13 mouse cellular contexts compared by ENCODE assay signal in genomic region chr16:93558499-93558898, GRCm38 (mm10). TPM values are rescaled to one million over a fixed set of nuclear protein-coding genes. Genes with fewer than 3 reads are reported as not detected.
DNase-seq lines count a peak whose midpoint lies in the region; ATAC-seq and TF ChIP-seq lines count a peak whose summit lies in the region.
"Had no signal": no experiment of that assay in that cellular context is flagged by ENCODE, and none has a peak within 500 bp of the region (broad histone marks: within the 10 kb centered on the region; RNA-seq: fewer than 3 reads in every experiment).

No protein-coding gene starts in this region.

- no peak overlapping the region for H3K27ac ChIP-seq in heart, embryonic 11.5 days (ENCODE audit: low read depth, low read length)
- no peak overlapping the region for H3K27ac ChIP-seq in kidney, postnatal 0 days
- H3K27ac ChIP-seq in limb, embryonic 15.5 days, result no peak overlapping the region
- no peak overlapping the region for H3K27ac ChIP-seq in hindbrain, embryonic 12.5 days
- H3K27ac ChIP-seq: liver, embryonic 14.5 days; macrophage had no signal

- no peak for DNase-seq in heart, adult 18-20 months
- peak; percentile 68 for DNase-seq in kidney, postnatal 0 days (ENCODE audit: low spot score)
- DNase-seq in kidney, postnatal 36 days, result no peak
- DNase-seq in embryo, embryonic 9.5 days (ENCODE audit: extremely low spot score), result peak; percentile 25
- no peak for DNase-seq in adrenal gland, postnatal 14 days
- DNase-seq: B cell, adult 2 months; cerebellum, adult 18-20 months; kidney, adult 8-10 months had no signal

- WGBS in heart, embryonic 11.5 days (ENCODE audit: insufficient replicate concordance), result 25% methylated on average over 12 of the region's 12 CpGs
- WGBS in kidney, postnatal 0 days, result 9% methylated on average over 12 of the region's 12 CpGs
- WGBS in limb, embryonic 15.5 days, result 12% methylated on average over 12 of the region's 12 CpGs
- WGBS in hindbrain, embryonic 12.5 days, result 13% methylated on average over 12 of the region's 12 CpGs

- H3K9ac ChIP-seq in heart, embryonic 11.5 days (ENCODE audit: low read depth, low read length), result no peak overlapping the region
- H3K9ac ChIP-seq in kidney, postnatal 0 days (ENCODE audit: low read depth, low read length), result no peak overlapping the region
- H3K9ac ChIP-seq in limb, embryonic 15.5 days, result no peak overlapping the region
- H3K9ac ChIP-seq in hindbrain, embryonic 12.5 days, result no peak overlapping the region
- H3K9ac ChIP-seq: liver, embryonic 14.5 days had no signal

- ATAC-seq in heart, embryonic 11.5 days (replicated peaks; ENCODE audit: insufficient number of reproducible peaks, low FRiP score, low TSS enrichment), result no peak
- ATAC-seq in kidney, postnatal 0 days (replicated peaks; ENCODE audit: low FRiP score, low read depth), result no peak
- no peak for ATAC-seq in limb, embryonic 15.5 days (ENCODE audit: insufficient number of reproducible peaks, low FRiP score, low TSS enrichment, low read depth)
- no peak for ATAC-seq in hindbrain, embryonic 12.5 days (ENCODE audit: low FRiP score)

- H3K4me1 ChIP-seq in heart, embryonic 11.5 days (ENCODE audit: control insufficient read depth, insufficient read depth, low read length), result no peaks in the 10 kb centered on the region
- H3K4me1 ChIP-seq in kidney, postnatal 0 days (replicated peaks; ENCODE audit: insufficient read depth, low read length), result no peaks in the 10 kb centered on the region; the same call in 1 of the 2 replicates
- peaks cover 13% of the 10 kb centered on the region for H3K4me1 ChIP-seq in limb, embryonic 15.5 days
- H3K4me1 ChIP-seq in hindbrain, embryonic 12.5 days, result no peaks in the 10 kb centered on the region

- peak overlapping the region; percentile 7; the same call in 1 of the 2 replicates for H3K4me2 ChIP-seq in heart, embryonic 11.5 days
- H3K4me2 ChIP-seq in kidney, postnatal 0 days (ENCODE audit: low read length), result peak overlapping the region; percentile 43
- peak overlapping the region; percentile 26 for H3K4me2 ChIP-seq in limb, embryonic 15.5 days
- H3K4me2 ChIP-seq in hindbrain, embryonic 12.5 days (replicated peaks), result no peak overlapping the region; the same call in 1 of the 2 replicates

- no peaks in the 10 kb centered on the region for H3K36me3 ChIP-seq in heart, embryonic 11.5 days (ENCODE audit: control insufficient read depth, insufficient read depth, low read length)
- no peaks in the 10 kb centered on the region for H3K36me3 ChIP-seq in kidney, postnatal 0 days (ENCODE audit: insufficient read depth, low read length)
- H3K36me3 ChIP-seq in limb, embryonic 15.5 days, result no peaks in the 10 kb centered on the region
- no peaks in the 10 kb centered on the region for H3K36me3 ChIP-seq in hindbrain, embryonic 12.5 days

- TF ChIP-seq CTCF in kidney, postnatal 0 days (IDR thresholded peaks at IDR 0.05; ENCODE audit: low read depth), result no peak

- H3K9me3 ChIP-seq in heart, embryonic 11.5 days (replicated peaks; ENCODE audit: control insufficient read depth, low read length), result no peaks in the 10 kb centered on the region
- no peaks in the 10 kb centered on the region for H3K9me3 ChIP-seq in kidney, postnatal 0 days (replicated peaks; ENCODE audit: low read length)
- H3K9me3 ChIP-seq in limb, embryonic 15.5 days, result no peaks in the 10 kb centered on the region
- no peaks in the 10 kb centered on the region for H3K9me3 ChIP-seq in hindbrain, embryonic 12.5 days (replicated peaks)

- no peak overlapping the region for H3K4me3 ChIP-seq in heart, embryonic 11.5 days (ENCODE audit: low read depth, low read length)
- H3K4me3 ChIP-seq in kidney, postnatal 0 days (replicated peaks; ENCODE audit: low read depth, low read length), result no peak overlapping the region
- 0 out of 2 replicates have a peak overlapping the region, but pooled peaks have one; percentile 4 for H3K4me3 ChIP-seq in limb, embryonic 15.5 days
- H3K4me3 ChIP-seq in hindbrain, embryonic 12.5 days, result no peak overlapping the region

- H3K27me3 ChIP-seq in heart, embryonic 11.5 days (ENCODE audit: control insufficient read depth, insufficient read depth, low read length), result no peaks in the 10 kb centered on the region
- H3K27me3 ChIP-seq in kidney, postnatal 0 days (ENCODE audit: insufficient read depth, low read length), result no peaks in the 10 kb centered on the region
- H3K27me3 ChIP-seq in limb, embryonic 15.5 days, result peaks cover 5% of the 10 kb centered on the region; the same call in 1 of the 2 replicates
- peaks cover 4% of the 10 kb centered on the region; the same call in 1 of the 2 replicates for H3K27me3 ChIP-seq in hindbrain, embryonic 12.5 days

RNA-seq across cellular contexts. Expression of gene Setd4, which starts 45.4 kb away (rescaled TPM):
- 6.1 and 6.2 TPM in 2 replicates for polyA plus RNA-seq in heart, embryonic 11.5 days (2014; fragmentation: Nextera tagmentation; extraction: Ambion mirVana)
- total RNA-seq in heart, adult 18-20 months (2021), result 1 to 10 TPM; 2.0 to 2.5 TPM
- polyA plus RNA-seq in kidney, postnatal 0 days (2015; fragmentation: Nextera tagmentation; extraction: Ambion mirVana), result 12.3 and 12.5 TPM in 2 replicates
- 13.3 and 14.3 TPM in 2 replicates for polyA plus RNA-seq in limb, embryonic 15.5 days (2015; fragmentation: Nextera tagmentation; extraction: Ambion mirVana)
- 5.4 and 11.7 TPM in 2 replicates for total RNA-seq in adrenal gland, postnatal 14 days (2021)
- 14.3 and 16.5 TPM in 2 replicates for polyA plus RNA-seq in hindbrain, embryonic 12.5 days (2016; fragmentation: Nextera tagmentation; extraction: Ambion mirVana)

RNA-seq across cellular contexts. Expression of gene Cbr1, which starts 47.2 kb away (rescaled TPM):
- 61.0 and 65.9 TPM in 2 replicates for polyA plus RNA-seq in heart, embryonic 11.5 days (2014; fragmentation: Nextera tagmentation; extraction: Ambion mirVana)
- total RNA-seq in heart, adult 18-20 months (2021), result 10 to 100 TPM; 32.0 to 34.9 TPM
- 278 and 299 TPM in 2 replicates for polyA plus RNA-seq in kidney, postnatal 0 days (2015; fragmentation: Nextera tagmentation; extraction: Ambion mirVana)
- polyA plus RNA-seq in limb, embryonic 15.5 days (2015; fragmentation: Nextera tagmentation; extraction: Ambion mirVana), result 83.4 and 86.3 TPM in 2 replicates
- total RNA-seq in adrenal gland, postnatal 14 days (2021), result 128 and 147 TPM in 2 replicates
- 122 and 125 TPM in 2 replicates for polyA plus RNA-seq in hindbrain, embryonic 12.5 days (2016; fragmentation: Nextera tagmentation; extraction: Ambion mirVana)

Comparison
In these comparisons a context has a peak if more than half of its experiments do, and no peak if none do; other contexts are left out.
1. DNase-seq: peak in kidney, postnatal 0 days (single experiment) and embryo, embryonic 9.5 days (single experiment); none in heart, adult 18-20 months (0 of 2), kidney, postnatal 36 days (0 of 2) and adrenal gland, postnatal 14 days (single experiment).